Mouse (Mus musculus) hindbrain, embryonic 16.5 days (tissue): ENCODE results near the gene Icam5. TPM values are rescaled to one million over a fixed set of nuclear protein-coding genes. Genes with fewer than 3 reads are reported as not detected.

Experiments
- ATAC-seq: fragments of 200-750 bp; cut with Nextera tagmentation; 2 replicates; pipeline ENCODE4 v1.8.0; 2017; ENCODE audit warnings: moderate TSS enrichment, moderate library complexity
- H3K27ac ChIP-seq: fragments of 300-500 bp; sonication (generic); 2 replicates; pipeline ENCODE4 v1.5.1; 2014; ENCODE audit warnings: low read depth, mild to moderate bottlenecking, control low read depth, low read length, moderate library complexity
- H3K27me3 ChIP-seq: fragments of 300-500 bp; sonication (generic); replicated peaks from 2 replicates; pipeline ENCODE4 v1.6.1; 2014; ENCODE audit warnings: low read length; ENCODE audit not compliant: control insufficient read depth, insufficient read depth
- H3K36me3 ChIP-seq: fragments of 300-500 bp; sonication (generic); 2 replicates; pipeline ENCODE4 v1.6.1; 2014; ENCODE audit warnings: mild to moderate bottlenecking, low read length, moderate library complexity, mixed read lengths; ENCODE audit not compliant: control insufficient read depth, insufficient read depth
- H3K4me1 ChIP-seq: fragments of 300-500 bp; sonication (generic); 2 replicates; pipeline ENCODE4 v1.6.1; 2014; ENCODE audit warnings: low read depth, low read length; ENCODE audit not compliant: control insufficient read depth, insufficient read depth
- H3K4me2 ChIP-seq: fragments of 300-500 bp; sonication (generic); 2 replicates; pipeline ENCODE4 v1.6.1; 2014; ENCODE audit warnings: mild to moderate bottlenecking, low read length, control low read depth, moderate library complexity
- H3K4me3 ChIP-seq: fragments of 300-500 bp; sonication (generic); 2 replicates; pipeline ENCODE4 v1.5.1; 2014; ENCODE audit warnings: mild to moderate bottlenecking, low read length, control low read depth, moderate library complexity
- H3K9ac ChIP-seq: fragments of 300-500 bp; sonication (generic); 2 replicates; pipeline ENCODE4 v1.6.1; 2014; ENCODE audit warnings: low read depth, mild to moderate bottlenecking, control low read depth, low read length, moderate library complexity
- H3K9me3 ChIP-seq: fragments of 300-500 bp; sonication (generic); 2 replicates; pipeline ENCODE4 v1.6.1; 2014; ENCODE audit warnings: mild to moderate bottlenecking, low read length, moderate library complexity; ENCODE audit not compliant: control insufficient read depth
- WGBS: fragments of 180-500 bp; shearing (Covaris S2); extraction: QIAGEN DNeasy Blood & Tissue Kit; methylation state at CpG from one replicate; pipeline ENCODE4 v1.1.7; 2014; 5-methylcytosine and 5-hydroxymethylcytosine counted together
- polyA plus RNA-seq: library from polyadenylated mRNA; unstranded; fragments of >200 nt; fragmentation: Nextera tagmentation; extraction: Ambion mirVana; gene quantifications from 2 replicates; pipeline ENCODE4 v1.2.1, GENCODE M21; 2015

The Icam5 gene
- polyA plus RNA-seq, 1 experiment from 2014 or later, result 3.2 TPM

- Histone ChIP-seq H3K27ac (no peak overlapping the region), H3K27me3 (peaks cover 45% of the 10 kb centered on the region), H3K4me3 (peak overlapping the region; percentile 60), H3K9me3 (no peaks in the 10 kb centered on the region), H3K36me3 (no peaks in the 10 kb centered on the region), H3K4me2 (peak overlapping the region; percentile 98), H3K4me1 (peaks cover 45% of the 10 kb centered on the region), H3K9ac (no peak overlapping the region)
- ATAC-seq, result peak; percentile 63
- WGBS, result under 1% methylated on average over 13 of the region's 13 CpGs
Observed at GRCm38 (mm10) chr9:21030781-21031250, 1.1 kb upstream of the Icam5 start.

GRCm38 (mm10) chr9:21031251-21031895, 500 bp upstream of the Icam5 start:
- Histone ChIP-seq H3K9me3 (no peaks in the 10 kb centered on the region), H3K4me2 (peak overlapping the region; percentile 98), H3K27me3 (peaks cover 50% of the 10 kb centered on the region), H3K27ac (peak overlapping the region; percentile 41; the same call in 1 of the 2 replicates), H3K4me1 (peaks cover 45% of the 10 kb centered on the region), H3K9ac (peak overlapping the region; percentile 74), H3K4me3 (peak overlapping the region; percentile 60), H3K36me3 (no peaks in the 10 kb centered on the region)
- peak; percentile 73 for ATAC-seq
- WGBS, result 0% methylated on average over 36 of the region's 36 CpGs

- peak overlapping the region; percentile 60 for H3K4me3 ChIP-seq
- no peaks in the 10 kb centered on the region for H3K9me3 ChIP-seq
- WGBS, result 2% methylated on average over 7 of the region's 7 CpGs
- no peaks in the 10 kb centered on the region for H3K36me3 ChIP-seq
- peak overlapping the region; percentile 74 for H3K9ac ChIP-seq
- ATAC-seq, result no peak
- H3K27ac ChIP-seq, result no peak overlapping the region
- H3K4me2 ChIP-seq, result peak overlapping the region; percentile 98
- H3K27me3 ChIP-seq, result peaks cover 59% of the 10 kb centered on the region
- H3K4me1 ChIP-seq, result peaks cover 55% of the 10 kb centered on the region
Observed at GRCm38 (mm10) chr9:21032491-21032890, 618 bp downstream of the Icam5 start.

GRCm38 (mm10) chr9:21033136-21033535, 1.3 kb downstream of the Icam5 start:
- H3K9me3 ChIP-seq, result no peaks in the 10 kb centered on the region

GRCm38 (mm10) chr9:21034481-21035085, 2.7 kb downstream of the Icam5 start:
- Histone ChIP-seq H3K9me3 (no peaks in the 10 kb centered on the region), H3K4me3 (no peak overlapping the region), H3K4me2 (peak overlapping the region; percentile 35; the same call in 1 of the 2 replicates), H3K27me3 (peaks cover 57% of the 10 kb centered on the region), H3K4me1 (peaks cover 54% of the 10 kb centered on the region), H3K27ac (no peak overlapping the region), H3K36me3 (no peaks in the 10 kb centered on the region), H3K9ac (no peak overlapping the region)
- WGBS, result 5% methylated on average over 17 of the region's 17 CpGs
- no peak for ATAC-seq

More at GRCm38 (mm10) chr9:21033136-21033535, 1.3 kb downstream of the Icam5 start:
- WGBS, result under 1% methylated on average over 32 of the region's 34 CpGs
- Histone ChIP-seq H3K36me3 (no peaks in the 10 kb centered on the region), H3K27me3 (peaks cover 59% of the 10 kb centered on the region), H3K9ac (no peak overlapping the region), H3K4me2 (peak overlapping the region; percentile 98), H3K27ac (no peak overlapping the region), H3K4me1 (peaks cover 59% of the 10 kb centered on the region), H3K4me3 (peak overlapping the region; percentile 60)
- ATAC-seq, result no peak

GRCm38 (mm10) chr9:21035586-21035985, 3.7 kb downstream of the Icam5 start:
- 20% methylated on average over 9 of the region's 9 CpGs for WGBS

GRCm38 (mm10) chr9:21036161-21036560, 4.3 kb downstream of the Icam5 start:
- peaks cover 41% of the 10 kb centered on the region for H3K4me1 ChIP-seq
- H3K9me3 ChIP-seq, result no peaks in the 10 kb centered on the region
- WGBS, result 8% methylated on average over 20 of the region's 20 CpGs
- peak overlapping the region; percentile 82 for H3K4me2 ChIP-seq
- no peak overlapping the region for H3K27ac ChIP-seq
- no peaks in the 10 kb centered on the region for H3K36me3 ChIP-seq
- no peak for ATAC-seq
- no peak overlapping the region for H3K4me3 ChIP-seq
- H3K27me3 ChIP-seq, result peaks cover 55% of the 10 kb centered on the region
- no peak overlapping the region for H3K9ac ChIP-seq

More at GRCm38 (mm10) chr9:21035586-21035985, 3.7 kb downstream of the Icam5 start:
- Histone ChIP-seq H3K27me3 (peaks cover 55% of the 10 kb centered on the region), H3K4me1 (peaks cover 46% of the 10 kb centered on the region), H3K27ac (no peak overlapping the region), H3K9ac (no peak overlapping the region; the same call in 1 of the 2 replicates), H3K9me3 (no peaks in the 10 kb centered on the region), H3K4me2 (peak overlapping the region; percentile 35; the same call in 1 of the 2 replicates), H3K4me3 (peak overlapping the region; percentile 18; the same call in 1 of the 2 replicates), H3K36me3 (no peaks in the 10 kb centered on the region)
- no peak for ATAC-seq

- Histone ChIP-seq H3K4me2 (peak overlapping the region; percentile 82), H3K4me1 (peaks cover 40% of the 10 kb centered on the region), H3K9me3 (no peaks in the 10 kb centered on the region), H3K36me3 (no peaks in the 10 kb centered on the region), H3K27ac (no peak overlapping the region), H3K4me3 (peak overlapping the region; percentile 54), H3K9ac (peak overlapping the region; percentile 79), H3K27me3 (peaks cover 55% of the 10 kb centered on the region)
- no peak for ATAC-seq
- under 1% methylated on average over 22 of the region's 22 CpGs for WGBS
Observed at GRCm38 (mm10) chr9:21036666-21037065, 4.8 kb downstream of the Icam5 start.

- WGBS, result 2% methylated on average over 31 of the region's 31 CpGs
Observed at GRCm38 (mm10) chr9:21037481-21037891, 5.6 kb downstream of the Icam5 start.

More at GRCm38 (mm10) chr9:21037481-21037891, 5.6 kb downstream of the Icam5 start:
- Histone ChIP-seq H3K27me3 (peaks cover 53% of the 10 kb centered on the region), H3K9me3 (no peaks in the 10 kb centered on the region), H3K9ac (peak overlapping the region; percentile 79), H3K36me3 (no peaks in the 10 kb centered on the region), H3K27ac (no peak overlapping the region), H3K4me2 (peak overlapping the region; percentile 82), H3K4me1 (peaks cover 36% of the 10 kb centered on the region), H3K4me3 (peak overlapping the region; percentile 54)
- ATAC-seq, result peak; percentile 75
